Mouse (Mus musculus): Measurements from ENCODE around the gene Arhgap27. TPM values are rescaled to one million over a fixed set of nuclear protein-coding genes. Genes with fewer than 3 reads are reported as not detected.

Arhgap27 gene
- polyA plus RNA-seq, 1 experiment = 0.31 TPM

- H3ac ChIP-seq (ENCODE audit: control insufficient read depth, insufficient read length) = no peak overlapping the region
- H3K36me3 ChIP-seq (ENCODE audit: control insufficient read depth, insufficient read depth) = peaks cover 10% of the 10 kb centered on the region
- no peak overlapping the region for H3K4me3 ChIP-seq
- H3K79me2 ChIP-seq (ENCODE audit: control insufficient read depth, insufficient read depth) = no peaks in the 10 kb centered on the region
- no peaks in the 10 kb centered on the region for H3K27me3 ChIP-seq (ENCODE audit: control insufficient read depth, insufficient read depth, insufficient read length)
- no peak overlapping the region for H3K4me2 ChIP-seq (ENCODE audit: low read depth)
- TF ChIP-seq MAX (IDR thresholded peaks at IDR 0.05; ENCODE audit: low read depth) (no peak), USF1 (IDR thresholded peaks at IDR 0.05; ENCODE audit: low read depth) (no peak), SRF (IDR thresholded peaks at IDR 0.05; ENCODE audit: control insufficient read depth, insufficient read length, low read depth) (no peak), TCF3 (IDR thresholded peaks at IDR 0.05; ENCODE audit: insufficient read length, low read depth) (no peak), E2F4 (IDR thresholded peaks at IDR 0.05; ENCODE audit: insufficient read depth) (no peak), CEBPB (IDR thresholded peaks at IDR 0.05; ENCODE audit: insufficient read depth, poor library complexity, severe bottlenecking) (no peak), TCF12 (IDR thresholded peaks at IDR 0.05; ENCODE audit: insufficient read depth, poor library complexity, severe bottlenecking) (no peak), MYOG (IDR thresholded peaks at IDR 0.05; ENCODE audit: control insufficient read depth in 1 of 3, insufficient read depth in 1 of 3, insufficient read length in 2 of 3, low read depth in 2 of 3) (no peak), POLR2A (IDR thresholded peaks at IDR 0.05; ENCODE audit: insufficient read length, low read depth) (no peak), MYOD1 (IDR thresholded peaks at IDR 0.05; ENCODE audit: control insufficient read depth in 1 of 3, insufficient read length in 2 of 3, low read depth in 2 of 3) (no peak), POLR2AphosphoS2 (IDR thresholded peaks at IDR 0.05; ENCODE audit: insufficient read length, low read depth) (no peak), REST (IDR thresholded peaks at IDR 0.05; ENCODE audit: insufficient read depth, insufficient read length) (no peak)
These were observed 7.7 kb upstream of the Arhgap27 start for GRCm38 (mm10) chr11:103371222-103371539.

GRCm38 (mm10) chr11:103370397-103371221 is 7.1 kb upstream of the Arhgap27 start:
- Histone ChIP-seq H3K4me2 (ENCODE audit: low read depth) (no peak overlapping the region), H3ac (ENCODE audit: control insufficient read depth, insufficient read length) (no peak overlapping the region), H3K4me3 (no peak overlapping the region), H3K36me3 (ENCODE audit: control insufficient read depth, insufficient read depth) (peaks cover 4% of the 10 kb centered on the region), H3K79me2 (ENCODE audit: control insufficient read depth, insufficient read depth) (no peaks in the 10 kb centered on the region), H3K27me3 (ENCODE audit: control insufficient read depth, insufficient read depth, insufficient read length) (no peaks in the 10 kb centered on the region)
- TF ChIP-seq MYOD1 (IDR thresholded peaks at IDR 0.05; ENCODE audit: control insufficient read depth in 1 of 3, insufficient read length in 2 of 3, low read depth in 2 of 3) (no peak), REST (IDR thresholded peaks at IDR 0.05; ENCODE audit: insufficient read depth, insufficient read length) (no peak), E2F4 (IDR thresholded peaks at IDR 0.05; ENCODE audit: insufficient read depth) (no peak), CEBPB (IDR thresholded peaks at IDR 0.05; ENCODE audit: insufficient read depth, poor library complexity, severe bottlenecking) (no peak), TCF12 (IDR thresholded peaks at IDR 0.05; ENCODE audit: insufficient read depth, poor library complexity, severe bottlenecking) (no peak), POLR2AphosphoS2 (IDR thresholded peaks at IDR 0.05; ENCODE audit: insufficient read length, low read depth) (no peak), USF1 (IDR thresholded peaks at IDR 0.05; ENCODE audit: low read depth) (no peak), TCF3 (IDR thresholded peaks at IDR 0.05; ENCODE audit: insufficient read length, low read depth) (no peak), SRF (IDR thresholded peaks at IDR 0.05; ENCODE audit: control insufficient read depth, insufficient read length, low read depth) (no peak), POLR2A (IDR thresholded peaks at IDR 0.05; ENCODE audit: insufficient read length, low read depth) (no peak), MYOG (IDR thresholded peaks at IDR 0.05; ENCODE audit: control insufficient read depth in 1 of 3, insufficient read depth in 1 of 3, insufficient read length in 2 of 3, low read depth in 2 of 3) (no peak), MAX (IDR thresholded peaks at IDR 0.05; ENCODE audit: low read depth) (no peak)

- Histone ChIP-seq H3K27me3 (ENCODE audit: control insufficient read depth, insufficient read depth, insufficient read length) (peaks cover 4% of the 10 kb centered on the region), H3K36me3 (ENCODE audit: control insufficient read depth, insufficient read depth) (no peaks in the 10 kb centered on the region), H3K79me2 (ENCODE audit: control insufficient read depth, insufficient read depth) (no peaks in the 10 kb centered on the region), H3ac (ENCODE audit: control insufficient read depth, insufficient read length) (no peak overlapping the region), H3K4me3 (no peak overlapping the region), H3K4me2 (ENCODE audit: low read depth) (no peak overlapping the region)
- TF ChIP-seq CEBPB (IDR thresholded peaks at IDR 0.05; ENCODE audit: insufficient read depth, poor library complexity, severe bottlenecking) (no peak), MYOD1 (IDR thresholded peaks at IDR 0.05; ENCODE audit: control insufficient read depth in 1 of 3, insufficient read length in 2 of 3, low read depth in 2 of 3) (no peak), POLR2A (IDR thresholded peaks at IDR 0.05; ENCODE audit: insufficient read length, low read depth) (no peak), SRF (IDR thresholded peaks at IDR 0.05; ENCODE audit: control insufficient read depth, insufficient read length, low read depth) (no peak), E2F4 (IDR thresholded peaks at IDR 0.05; ENCODE audit: insufficient read depth) (no peak), REST (IDR thresholded peaks at IDR 0.05; ENCODE audit: insufficient read depth, insufficient read length) (no peak), POLR2AphosphoS2 (IDR thresholded peaks at IDR 0.05; ENCODE audit: insufficient read length, low read depth) (no peak), MAX (IDR thresholded peaks at IDR 0.05; ENCODE audit: low read depth) (no peak), TCF3 (IDR thresholded peaks at IDR 0.05; ENCODE audit: insufficient read length, low read depth) (no peak), USF1 (IDR thresholded peaks at IDR 0.05; ENCODE audit: low read depth) (no peak), MYOG (IDR thresholded peaks at IDR 0.05; ENCODE audit: control insufficient read depth in 1 of 3, insufficient read depth in 1 of 3, insufficient read length in 2 of 3, low read depth in 2 of 3) (no peak), TCF12 (IDR thresholded peaks at IDR 0.05; ENCODE audit: insufficient read depth, poor library complexity, severe bottlenecking) (no peak)
These were observed 2.0 kb upstream of the Arhgap27 start for GRCm38 (mm10) chr11:103365530-103365929.

- Histone ChIP-seq H3K4me2 (ENCODE audit: low read depth) (no peak overlapping the region), H3K79me2 (ENCODE audit: control insufficient read depth, insufficient read depth) (no peaks in the 10 kb centered on the region), H3K27me3 (ENCODE audit: control insufficient read depth, insufficient read depth, insufficient read length) (peaks cover 5% of the 10 kb centered on the region), H3K4me3 (no peak overlapping the region), H3ac (ENCODE audit: control insufficient read depth, insufficient read length) (no peak overlapping the region), H3K36me3 (ENCODE audit: control insufficient read depth, insufficient read depth) (no peaks in the 10 kb centered on the region)
- TF ChIP-seq TCF3 (IDR thresholded peaks at IDR 0.05; ENCODE audit: insufficient read length, low read depth) = no peak
- no peak for TF ChIP-seq POLR2A (IDR thresholded peaks at IDR 0.05; ENCODE audit: insufficient read length, low read depth)
- TF ChIP-seq POLR2AphosphoS2 (IDR thresholded peaks at IDR 0.05; ENCODE audit: insufficient read length, low read depth) = no peak
- no peak for TF ChIP-seq MAX (IDR thresholded peaks at IDR 0.05; ENCODE audit: low read depth)
- TF ChIP-seq SRF (IDR thresholded peaks at IDR 0.05; ENCODE audit: control insufficient read depth, insufficient read length, low read depth) = no peak
- TF ChIP-seq TCF12 (IDR thresholded peaks at IDR 0.05; ENCODE audit: insufficient read depth, poor library complexity, severe bottlenecking) = no peak
- no peak for TF ChIP-seq MYOD1 (IDR thresholded peaks at IDR 0.05; ENCODE audit: control insufficient read depth in 1 of 3, insufficient read length in 2 of 3, low read depth in 2 of 3)
- no peak for TF ChIP-seq MYOG (IDR thresholded peaks at IDR 0.05; ENCODE audit: control insufficient read depth in 1 of 3, insufficient read depth in 1 of 3, insufficient read length in 2 of 3, low read depth in 2 of 3)
- TF ChIP-seq USF1 (IDR thresholded peaks at IDR 0.05; ENCODE audit: low read depth) = no peak
- TF ChIP-seq E2F4 (IDR thresholded peaks at IDR 0.05; ENCODE audit: insufficient read depth) = no peak
- no peak for TF ChIP-seq CEBPB (IDR thresholded peaks at IDR 0.05; ENCODE audit: insufficient read depth, poor library complexity, severe bottlenecking)
- TF ChIP-seq REST (IDR thresholded peaks at IDR 0.05; ENCODE audit: insufficient read depth, insufficient read length) = no peak
These were observed 1.5 kb upstream of the Arhgap27 start for GRCm38 (mm10) chr11:103365022-103365421.

Data from myocyte (in vitro differentiated cells).